Mouse (Mus musculus) spleen, adult 2 months (tissue): ENCODE data around the gene Lamc2.

Experiments used
- CTCF ChIP-seq: fragments of 200-500 bp; IDR thresholded peaks from 2 replicates; pipeline ENCODE4 v1.5.1; 2011; ENCODE audit warnings: mild to moderate bottlenecking, inconsistent platforms; ENCODE audit not compliant: insufficient read depth, insufficient read length, insufficient replicate concordance; ENCODE audit errors: extremely low read depth
- POLR2A ChIP-seq: fragments of 200-500 bp; IDR thresholded peaks from 2 replicates; pipeline ENCODE4 v1.6.1; 2011; ENCODE audit warnings: low read depth, low read length, inconsistent platforms

GRCm38 (mm10) chr1:153126491-153127381, 59.5 kb downstream of the Lamc2 start:
- TF ChIP-seq CTCF = no peak
- TF ChIP-seq POLR2A = no peak
